Mouse (Mus musculus) cerebellum, postnatal 10 days (tissue): ENCODE measurements around the gene Mb.
"Not testable (repeated sequence)": the region's sequence is repeated elsewhere in the genome, so short reads cannot be mapped to it uniquely, and the experiment has no call there.

ENCODE experiments used
- DNase-seq, 2 experiments: peaks; one replicate each; pipeline ENCODE4 v3.0.0; 2021; ENCODE audit warnings: mixed read lengths in 2 of 2

Gene Mb

DNA sequence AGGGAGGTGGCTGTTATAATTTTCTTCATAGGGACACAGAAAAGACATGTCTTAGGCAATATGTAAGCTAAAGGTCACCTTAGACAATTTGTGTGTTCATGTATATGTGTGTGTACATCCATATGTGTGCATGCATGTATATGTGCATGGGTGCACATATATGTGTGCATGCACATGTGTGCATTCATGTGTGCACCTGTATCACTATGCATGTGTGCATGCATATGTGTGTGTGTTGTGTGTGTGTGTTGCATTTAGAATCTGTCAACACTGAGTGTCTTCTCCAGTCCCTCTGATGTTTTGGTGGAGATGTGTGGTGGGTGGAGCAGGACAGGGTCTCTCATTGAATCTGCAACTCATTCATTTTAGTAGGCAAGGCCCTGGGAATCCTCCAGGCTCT is 12.3 kb upstream of the Mb start:
- no peak for DNase-seq

DNA sequence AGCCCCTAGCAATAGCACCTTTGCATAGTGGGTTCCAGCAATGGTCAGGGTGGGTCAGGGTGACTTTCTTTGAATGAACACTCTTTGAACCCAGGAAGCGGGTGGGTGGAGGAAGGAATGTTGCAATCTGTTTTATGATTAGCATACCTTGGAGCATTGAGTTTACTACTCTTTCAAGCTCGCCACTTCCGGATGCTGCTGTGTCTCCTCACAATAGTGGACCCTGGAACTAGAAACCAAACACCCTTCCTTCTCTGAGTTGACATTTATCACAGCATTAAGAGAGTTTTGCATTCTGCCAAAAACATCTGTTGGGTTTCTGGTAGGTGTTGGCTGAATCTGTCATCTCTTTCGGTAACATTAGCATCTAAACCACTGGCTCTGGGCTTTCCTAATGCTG is 8.9 kb upstream of the Mb start:
- DNase-seq, result not testable (repeated sequence)

DNA sequence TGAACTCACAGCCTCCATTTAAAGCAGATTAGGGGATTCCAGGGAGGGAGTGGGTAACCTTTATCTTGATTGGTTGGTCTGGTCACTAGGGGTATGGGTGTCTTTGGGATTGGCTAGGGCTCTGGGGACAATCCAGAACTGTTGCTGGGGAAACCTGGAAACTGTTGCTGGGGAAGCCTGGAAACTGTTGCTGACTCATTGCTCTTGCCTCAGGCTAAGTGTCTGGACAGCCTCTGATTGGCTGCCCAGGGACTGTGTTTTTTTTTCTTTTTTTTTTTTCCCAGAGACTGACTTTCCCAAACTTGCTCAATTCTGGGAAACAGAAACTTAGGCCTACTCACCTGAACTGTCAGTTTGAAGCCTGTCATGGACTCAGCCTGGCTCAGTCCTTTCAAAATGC is 8.1 kb upstream of the Mb start:
- DNase-seq, result no peak

DNA sequence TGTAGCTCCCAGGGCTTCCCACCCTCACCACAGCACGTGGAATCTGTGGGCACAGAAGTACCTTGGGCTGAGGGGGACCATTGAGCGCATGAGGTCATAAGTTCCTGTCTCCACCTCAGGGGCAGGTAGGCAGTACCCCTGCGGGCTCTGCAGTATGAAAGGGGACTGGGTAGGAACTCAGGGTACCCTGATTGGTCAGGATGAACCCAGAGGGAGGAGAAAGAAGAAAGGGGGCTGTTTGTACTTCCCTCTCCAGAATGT is 6.3 kb upstream of the Mb start:
- no peak for DNase-seq

DNA sequence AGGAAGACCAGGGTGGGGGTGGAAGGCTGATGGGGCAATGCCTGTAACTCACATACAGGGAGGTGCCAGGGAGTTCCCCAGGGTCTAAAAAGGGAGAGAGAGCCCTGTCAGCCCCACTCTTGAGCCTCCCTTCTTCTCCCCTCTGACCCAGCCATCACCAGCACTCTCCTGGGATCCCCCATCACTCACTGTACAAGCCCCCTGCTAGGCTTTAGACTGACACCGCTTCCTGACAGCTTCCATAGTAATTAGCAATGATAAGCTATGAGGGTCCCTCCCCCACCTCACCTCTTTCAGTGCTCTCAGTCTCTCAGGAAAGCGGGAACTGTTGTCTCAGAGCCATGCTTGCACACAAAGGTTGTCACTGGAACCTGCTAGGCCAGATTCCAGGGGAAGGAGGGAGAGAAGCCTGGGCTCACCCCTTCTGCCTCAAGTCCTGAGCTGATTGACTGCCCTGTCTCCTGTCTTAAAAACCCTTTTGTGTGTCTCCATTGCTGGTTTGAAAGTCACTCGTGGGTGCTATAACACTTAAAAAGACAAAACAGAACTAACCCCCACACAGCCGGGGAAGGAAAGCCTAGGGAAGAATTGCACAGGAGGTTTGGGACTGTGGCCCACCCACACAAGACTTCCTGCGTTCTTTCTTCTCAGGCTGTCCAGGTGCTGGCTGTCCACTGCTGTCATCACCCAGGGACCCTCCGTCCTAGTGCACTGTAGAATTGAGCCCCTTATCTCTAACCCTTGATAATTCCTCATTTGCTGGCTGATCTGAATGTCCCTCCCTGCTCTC is 5.7 kb upstream of the Mb start:
- no peak for DNase-seq

DNA sequence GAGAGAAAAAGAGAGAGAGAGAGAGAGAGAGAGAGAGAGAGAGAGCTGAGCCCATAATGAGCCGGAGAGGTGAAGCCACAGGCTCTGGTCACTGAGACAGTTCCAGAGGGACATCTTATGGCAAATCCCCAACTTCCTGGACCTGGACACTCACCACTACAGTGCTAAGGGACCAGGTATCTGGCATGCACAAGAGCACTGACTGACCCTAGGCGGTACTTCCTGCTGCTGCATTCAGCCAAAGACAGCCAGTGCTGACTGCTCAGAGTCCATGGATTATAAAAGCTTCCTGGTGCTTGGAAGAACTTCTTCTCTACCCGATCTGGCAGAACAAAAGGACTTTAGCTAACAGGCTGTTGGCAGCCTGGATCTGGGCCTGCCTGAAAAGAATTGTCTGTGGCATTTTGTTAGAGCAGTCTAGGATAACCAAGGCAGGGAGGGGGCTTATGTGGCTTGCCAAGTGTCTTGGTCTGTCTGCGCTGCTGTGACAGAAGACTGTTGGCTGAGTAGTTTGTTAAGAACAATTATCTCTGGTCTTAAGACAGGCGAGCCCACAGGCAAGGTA is 4.2 kb upstream of the Mb start:
- no peak for DNase-seq

DNA sequence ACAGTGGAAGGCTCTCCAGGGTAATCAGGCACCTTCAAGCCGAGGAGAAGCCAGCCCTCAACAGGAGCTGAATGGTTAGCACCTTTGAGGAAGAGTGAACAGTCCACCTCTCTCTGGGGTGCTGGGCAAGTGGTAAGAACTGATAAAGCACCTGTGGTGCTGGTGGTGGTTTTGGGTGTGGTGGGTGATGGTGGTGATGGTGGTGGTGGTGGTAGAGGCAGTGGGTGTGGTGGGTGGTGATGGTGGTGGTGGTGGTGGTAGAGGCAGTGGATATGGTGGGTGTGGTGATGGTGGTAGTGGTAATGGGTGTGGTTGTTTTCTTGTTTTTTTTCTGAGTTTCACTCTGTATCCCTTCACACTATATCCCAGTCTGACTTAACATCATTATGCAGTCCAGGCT is 2.6 kb upstream of the Mb start:
- no peak for DNase-seq

DNA sequence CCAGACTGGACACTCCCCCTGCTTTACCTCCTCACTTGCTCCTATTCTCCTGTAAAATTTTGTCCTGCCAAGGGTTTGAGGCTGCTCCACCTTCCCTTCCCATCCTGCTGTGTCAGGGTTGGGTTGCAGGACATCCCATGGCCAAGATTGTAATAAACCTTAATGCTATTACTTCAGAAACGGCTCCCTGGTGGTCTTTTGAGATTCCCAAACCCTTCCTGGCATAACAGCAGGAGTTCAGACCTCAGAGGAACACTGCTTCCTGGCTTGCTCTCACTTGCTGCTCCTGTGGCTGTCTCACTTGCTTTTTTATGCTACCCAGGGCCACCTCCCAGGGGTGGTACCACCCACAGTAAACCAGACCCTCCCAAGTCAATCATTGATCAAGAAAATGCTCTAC is 1.7 kb upstream of the Mb start:
- DNase-seq, result no peak

DNA sequence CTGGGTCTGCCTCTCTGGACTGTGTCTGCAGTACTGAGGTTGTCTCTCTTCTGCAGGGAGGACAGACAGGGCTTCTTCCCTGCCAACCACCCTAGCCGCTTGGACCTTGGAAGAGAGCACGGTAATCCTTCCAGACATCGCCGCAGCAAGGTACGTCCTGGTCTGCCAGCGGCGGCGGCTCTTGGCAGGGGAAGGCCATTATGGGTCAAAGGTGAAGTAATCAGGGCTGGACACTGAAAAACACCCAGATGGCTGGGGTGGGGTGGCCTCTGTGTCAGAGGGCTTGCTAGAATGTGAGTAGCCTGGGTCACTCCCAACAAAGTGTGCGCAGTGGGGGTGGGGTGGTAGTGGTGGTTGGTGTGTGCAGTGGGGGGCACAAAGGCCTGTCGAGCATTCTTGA is 4.9 kb downstream of the Mb start:
- no peak for DNase-seq

DNA sequence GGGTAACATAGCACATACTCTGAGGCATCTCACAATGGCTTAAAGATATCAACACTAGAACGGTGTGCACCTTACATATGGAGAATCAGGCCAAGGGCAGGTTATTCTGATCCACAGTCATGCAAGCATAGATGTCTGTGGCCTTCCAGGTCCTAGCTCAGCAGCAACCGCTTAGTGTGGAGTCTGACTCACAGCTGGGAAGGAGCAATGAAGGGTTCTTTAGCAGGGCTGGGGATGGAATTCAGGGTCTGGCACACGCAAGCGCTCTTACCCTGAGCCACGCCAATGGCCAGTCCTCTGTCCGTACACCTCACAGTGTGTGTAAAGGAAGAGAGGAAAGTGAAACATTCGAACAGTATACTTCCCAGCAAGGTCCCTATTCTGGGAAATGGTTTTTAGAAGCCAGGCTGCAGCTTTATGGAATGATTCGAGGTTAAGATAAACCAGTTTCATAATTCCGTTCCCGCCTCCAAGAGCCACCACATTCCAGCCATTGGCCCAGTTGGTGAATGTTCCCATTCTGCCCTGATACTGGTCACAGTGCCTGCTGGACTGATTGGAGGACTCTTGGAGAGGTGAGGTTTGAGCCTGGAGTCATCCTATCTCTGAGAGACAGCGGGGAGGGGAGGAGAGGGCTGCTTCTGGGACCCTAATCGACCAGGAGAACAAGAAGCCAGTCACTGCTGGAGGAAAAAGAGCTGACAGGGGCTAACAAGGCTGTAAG is 5.7 kb downstream of the Mb start, which contains the start of gene Apol6:
Gene Apol6 (plus strand): TSS at position 133 of the 724 bp plus-strand sequence.
- no peak for DNase-seq

DNA sequence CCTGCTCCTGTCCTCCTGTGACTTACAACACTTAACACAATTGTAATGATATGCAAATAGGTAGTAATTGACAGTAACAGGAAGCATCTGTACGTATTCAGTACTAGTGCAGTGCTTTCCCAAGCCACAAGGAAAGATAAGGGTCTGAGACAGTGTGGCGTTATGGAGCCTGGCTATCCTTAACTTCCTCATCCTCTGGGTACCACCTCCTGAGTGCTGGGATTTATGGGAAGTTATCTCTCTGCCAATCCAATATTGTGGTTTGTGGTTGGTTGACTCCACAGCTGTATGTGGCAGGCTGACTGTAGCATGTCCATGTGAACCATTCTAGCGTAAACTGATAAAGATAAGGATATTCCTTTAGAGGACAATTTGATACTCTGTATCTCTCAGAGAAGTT is 9.7 kb downstream of the Mb start:
- no peak for DNase-seq

DNA sequence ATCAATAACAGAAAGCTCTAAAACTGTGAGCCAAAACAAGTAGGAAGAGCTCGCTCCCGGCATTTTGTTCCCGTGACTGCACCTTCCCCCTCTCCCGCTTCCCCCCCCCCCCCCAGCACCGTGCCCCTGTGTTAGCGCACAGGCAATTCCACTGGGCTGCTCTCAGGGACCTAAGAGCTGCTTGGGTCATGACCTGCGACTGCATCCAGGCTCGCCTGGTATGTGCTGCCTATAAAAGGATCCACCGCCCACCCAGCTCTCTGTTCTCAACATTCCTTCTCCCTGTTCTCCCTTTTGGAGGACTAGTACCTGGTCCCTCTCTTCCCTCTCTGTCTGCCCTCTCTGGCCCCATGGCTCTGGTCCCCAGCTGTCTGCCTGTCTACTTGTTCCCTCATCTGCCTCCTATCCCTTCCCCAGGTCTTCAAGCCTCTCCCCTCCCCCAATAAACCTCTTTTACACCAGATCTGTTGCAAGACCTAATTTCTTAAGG is 11.2 kb downstream of the Mb start:
- DNase-seq, result no peak

DNA sequence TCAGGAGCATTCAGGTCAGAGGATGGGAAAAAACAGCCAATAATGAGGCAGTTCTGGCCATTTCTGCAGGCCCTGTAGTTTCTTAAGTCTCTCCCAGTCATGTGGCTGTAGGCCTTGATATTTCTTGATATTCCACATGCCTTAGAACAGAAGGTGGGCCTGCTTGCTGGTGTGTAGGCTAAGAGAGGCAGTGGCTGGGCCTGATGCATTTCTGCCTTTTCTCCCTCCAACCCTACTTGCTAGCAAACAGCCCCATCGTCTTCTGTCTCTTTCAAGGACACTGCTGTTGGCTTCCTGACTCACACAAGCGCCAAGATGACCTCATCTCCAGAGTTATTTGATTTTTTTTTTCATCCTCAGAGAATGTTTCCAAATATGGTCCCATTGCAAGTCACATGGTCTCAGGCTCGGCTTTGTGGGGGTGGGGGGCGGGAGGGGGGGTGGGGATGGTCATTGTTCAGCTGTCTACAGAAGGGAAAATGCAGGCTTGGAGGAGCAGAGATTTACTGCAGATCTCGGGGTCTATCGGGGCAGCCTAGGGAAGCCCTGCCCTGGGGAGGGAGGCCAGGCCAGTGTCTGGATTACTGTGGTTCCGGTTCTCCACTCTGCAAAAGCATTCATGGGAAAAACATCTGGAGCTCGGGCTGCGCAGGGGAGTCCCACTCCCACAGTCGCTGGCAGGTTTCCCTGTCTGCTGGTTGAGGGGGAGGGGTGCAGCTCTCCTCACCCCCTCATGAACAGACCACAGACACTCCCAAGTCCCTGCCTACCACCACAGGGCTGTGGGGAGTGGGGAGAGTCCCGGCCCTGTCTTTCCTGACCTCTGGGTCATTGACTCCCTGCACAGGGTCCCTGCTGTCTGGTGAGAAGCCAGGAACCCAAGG is 12.9 kb downstream of the Mb start:
- no peak for DNase-seq

DNA sequence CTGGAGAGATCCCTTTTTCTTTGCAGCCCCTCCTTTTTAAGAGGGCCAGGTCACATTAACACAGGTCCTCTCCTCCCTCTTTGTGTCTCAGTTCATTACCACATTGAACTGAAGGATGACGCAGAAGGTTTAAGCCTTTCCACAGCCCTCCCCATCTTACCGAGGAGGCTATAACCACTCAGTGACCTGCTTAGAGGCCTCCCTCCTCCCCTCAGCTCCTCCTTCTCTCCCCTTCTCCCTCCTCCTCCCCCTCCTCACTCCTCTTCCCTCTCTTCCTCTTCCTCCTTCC is 13.5 kb downstream of the Mb start:
- DNase-seq, result no peak

DNA sequence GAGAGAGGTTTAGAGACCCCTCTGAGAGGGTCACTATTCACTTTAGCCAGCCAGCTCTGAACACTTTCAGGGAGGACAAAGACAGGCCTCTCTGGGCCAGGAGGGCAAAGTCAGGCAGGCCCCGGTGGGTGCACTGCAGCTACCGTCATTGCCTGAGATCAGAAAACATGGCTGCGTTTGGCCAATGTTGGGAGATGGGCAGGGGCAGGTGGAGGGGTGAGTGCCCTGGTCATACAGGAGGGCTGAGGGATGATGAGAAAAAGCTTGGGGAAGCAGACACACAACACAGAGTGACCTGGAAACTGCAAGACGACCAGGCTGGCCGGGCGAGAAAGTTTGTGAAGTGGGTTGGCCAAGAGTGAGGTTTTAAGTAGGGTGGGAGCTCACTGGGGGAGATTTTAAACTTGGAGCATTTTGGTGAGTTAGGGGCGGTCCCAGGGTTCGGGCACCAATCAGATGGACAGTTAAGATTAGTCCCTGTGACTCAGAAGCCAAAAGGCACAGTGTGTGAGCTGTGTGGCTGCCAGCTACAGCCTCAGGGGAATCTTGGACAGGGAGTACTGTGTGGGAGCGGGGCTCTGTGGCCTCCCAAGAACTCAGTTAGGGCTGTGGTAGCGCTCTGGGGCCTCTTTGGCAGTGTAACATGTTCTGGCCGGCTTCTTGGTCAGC is 14.0 kb downstream of the Mb start:
- DNase-seq, result peak; percentile 60 to 71

DNA sequence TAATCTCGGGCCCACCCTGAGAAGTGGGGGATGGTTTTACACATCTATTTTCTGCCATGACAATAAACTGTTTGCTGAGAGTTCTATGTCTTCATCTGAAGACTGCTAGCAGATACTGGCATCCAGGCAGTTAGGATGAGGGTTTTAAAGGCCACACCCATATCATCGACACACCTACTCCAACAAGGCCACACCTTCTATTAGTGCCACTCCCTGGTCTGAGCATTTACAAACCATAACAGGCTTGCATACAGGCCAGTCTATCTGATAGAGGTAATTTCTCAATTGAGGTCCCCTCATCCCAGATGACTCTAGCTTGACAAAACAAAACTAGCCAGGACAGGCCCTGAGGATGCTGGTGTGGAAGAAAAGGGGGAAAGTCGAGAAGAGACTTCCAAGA is 14.8 kb downstream of the Mb start:
- DNase-seq, result no peak

DNA sequence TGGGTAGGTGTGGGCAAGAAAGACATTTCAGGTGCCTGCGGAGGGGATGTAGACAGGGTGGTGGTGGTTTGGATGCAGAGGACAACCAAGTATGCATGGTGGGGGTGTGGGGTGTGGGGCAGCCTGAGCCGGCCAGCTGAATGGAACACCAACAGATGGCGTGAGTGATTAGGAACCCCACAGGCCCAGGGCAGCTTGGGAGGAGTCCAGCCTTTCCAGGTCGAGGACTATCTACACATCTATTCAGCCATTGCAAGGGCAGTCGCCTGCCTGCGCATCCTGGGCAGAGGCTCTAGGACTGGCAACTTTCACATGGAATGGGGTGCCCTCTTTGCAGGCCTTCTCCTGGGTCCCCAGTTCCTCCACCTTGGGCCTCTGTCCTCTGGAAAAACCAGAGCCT is 15.9 kb downstream of the Mb start:
- DNase-seq, result peak; percentile 90 to 91

DNA sequence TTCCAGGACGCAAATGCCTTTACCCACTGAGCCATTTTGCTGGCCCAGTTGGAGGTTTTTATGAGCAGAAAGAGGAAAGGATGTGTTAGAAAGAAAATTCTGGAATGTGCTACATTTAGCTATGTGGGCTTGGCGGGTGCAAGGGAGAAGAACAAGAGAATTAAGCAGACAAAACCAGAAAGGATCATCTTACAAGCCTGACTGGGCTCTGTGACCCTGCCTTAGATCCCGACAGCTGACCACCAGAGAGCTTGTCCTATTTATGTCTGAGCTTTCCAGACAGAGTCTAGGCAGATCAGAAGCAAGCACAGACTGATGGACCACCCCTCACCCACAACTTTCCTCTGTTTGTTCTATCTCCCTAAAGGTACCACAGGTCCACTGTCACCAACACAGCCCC is 19.2 kb downstream of the Mb start:
- DNase-seq, result no peak

DNA sequence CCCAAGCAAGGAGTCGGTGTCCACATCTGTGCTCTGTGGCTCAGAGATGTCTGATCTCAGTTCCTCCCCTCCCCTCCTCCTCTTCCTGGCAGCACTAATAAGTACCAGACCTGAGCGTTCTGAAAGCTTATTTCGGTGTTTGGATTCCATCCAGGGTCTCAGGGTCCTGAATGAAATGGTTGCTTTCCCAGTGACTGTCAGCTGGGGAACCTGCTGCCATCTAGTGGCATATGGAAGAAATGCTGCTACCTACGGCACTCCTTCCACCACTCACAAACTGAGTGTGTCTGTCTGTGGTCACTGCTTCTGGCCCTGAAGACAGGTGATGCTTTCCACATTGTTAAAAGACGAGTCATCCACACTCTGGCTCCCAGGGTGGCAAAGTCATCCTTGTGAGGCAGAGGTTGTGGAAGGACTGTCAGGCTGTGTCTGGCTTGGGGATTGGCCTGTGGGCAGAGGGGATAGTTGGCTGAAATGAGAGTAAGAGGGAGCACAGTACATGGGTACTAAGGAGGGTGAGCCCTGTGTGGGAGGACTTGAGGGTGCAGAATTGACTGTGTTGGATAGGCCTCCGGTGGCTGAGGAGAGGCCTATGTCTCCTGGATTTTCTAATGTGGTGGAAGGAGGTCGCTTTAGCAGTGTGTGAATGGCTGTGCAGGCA is 21.0 kb downstream of the Mb start:
- DNase-seq, result peak; percentile 87 to 93

DNA sequence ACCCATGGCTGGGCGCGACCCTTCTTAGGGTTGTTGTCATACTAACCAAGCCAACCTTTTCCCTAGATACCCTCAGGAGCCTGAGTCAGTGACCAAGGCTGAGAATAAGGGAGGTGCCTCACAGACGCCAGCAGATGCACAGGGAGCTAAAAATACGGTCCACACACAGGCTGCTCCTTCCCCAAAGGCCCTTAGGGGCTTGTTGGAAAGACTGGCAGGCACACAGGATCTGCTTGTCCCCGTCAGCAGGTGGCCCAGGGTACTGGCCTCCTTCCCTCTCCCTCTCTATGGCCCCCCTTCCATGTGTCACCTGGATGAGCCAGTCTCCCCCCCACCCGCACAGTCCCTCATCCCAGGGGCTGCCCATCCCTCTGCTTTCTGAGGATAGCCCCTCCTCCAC is 22.8 kb downstream of the Mb start:
- peak in 1 of 2 experiments; percentile 45 for DNase-seq

DNA sequence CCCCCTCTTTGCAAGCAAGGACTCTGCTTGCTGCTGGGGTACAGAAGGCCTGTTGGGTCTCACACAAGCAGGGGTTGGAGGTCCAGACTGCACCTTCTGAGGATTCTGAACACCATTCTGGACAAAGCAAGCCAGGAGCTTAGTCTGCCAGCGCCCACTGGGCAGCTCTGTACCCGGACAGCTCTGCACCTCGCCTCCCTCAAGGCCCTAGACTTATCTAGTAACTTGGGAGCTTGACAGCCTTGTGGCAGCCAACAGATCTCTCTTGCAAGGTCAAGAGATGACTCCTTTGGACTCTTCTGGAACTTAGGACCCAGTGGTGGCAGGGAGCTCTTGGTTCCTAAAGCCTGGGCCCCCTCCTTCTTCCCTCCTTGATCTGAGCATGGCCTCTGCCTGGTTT is 23.4 kb downstream of the Mb start:
- no peak for DNase-seq

DNA sequence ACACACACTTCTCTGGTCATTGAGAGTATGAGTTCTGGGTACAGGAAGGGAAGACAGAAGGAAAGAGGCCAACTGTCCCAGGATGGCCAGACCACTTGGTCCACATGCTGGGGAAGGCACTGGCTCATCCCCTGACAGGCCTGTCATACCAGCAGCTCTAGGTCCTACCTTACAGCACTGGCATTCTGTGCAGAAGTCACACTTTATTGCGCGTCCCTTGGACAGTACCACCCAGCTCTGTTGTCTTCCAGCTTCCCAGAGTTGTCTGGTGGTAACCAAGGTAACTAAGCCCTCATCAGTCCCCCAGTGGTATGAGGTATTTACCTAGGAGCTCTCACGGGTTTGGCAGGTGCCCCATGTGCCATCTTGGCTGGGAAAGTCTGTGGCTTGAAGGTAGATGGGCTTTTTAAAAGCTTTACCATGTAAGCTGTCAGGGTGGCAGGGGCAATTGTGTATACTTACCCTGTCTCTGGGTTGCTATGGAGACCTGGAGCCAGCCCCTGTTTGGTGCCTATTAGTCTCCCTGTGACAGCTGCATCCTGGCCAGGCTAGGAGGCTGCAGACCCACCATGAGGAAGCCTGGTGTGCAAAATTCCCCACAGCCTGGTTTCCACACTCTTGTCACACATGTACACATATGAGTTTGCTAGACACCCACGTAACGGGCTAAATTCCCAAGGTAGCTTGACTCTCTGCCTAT is 24.4 kb downstream of the Mb start:
- no peak for DNase-seq
